Mouse (Mus musculus): ENCODE measurements around the gene Rundc3a.
"Not testable (repeated sequence)": the region's sequence is repeated elsewhere in the genome, so short reads cannot be mapped to it uniquely, and the experiment has no call there.

The Rundc3a gene

DNA sequence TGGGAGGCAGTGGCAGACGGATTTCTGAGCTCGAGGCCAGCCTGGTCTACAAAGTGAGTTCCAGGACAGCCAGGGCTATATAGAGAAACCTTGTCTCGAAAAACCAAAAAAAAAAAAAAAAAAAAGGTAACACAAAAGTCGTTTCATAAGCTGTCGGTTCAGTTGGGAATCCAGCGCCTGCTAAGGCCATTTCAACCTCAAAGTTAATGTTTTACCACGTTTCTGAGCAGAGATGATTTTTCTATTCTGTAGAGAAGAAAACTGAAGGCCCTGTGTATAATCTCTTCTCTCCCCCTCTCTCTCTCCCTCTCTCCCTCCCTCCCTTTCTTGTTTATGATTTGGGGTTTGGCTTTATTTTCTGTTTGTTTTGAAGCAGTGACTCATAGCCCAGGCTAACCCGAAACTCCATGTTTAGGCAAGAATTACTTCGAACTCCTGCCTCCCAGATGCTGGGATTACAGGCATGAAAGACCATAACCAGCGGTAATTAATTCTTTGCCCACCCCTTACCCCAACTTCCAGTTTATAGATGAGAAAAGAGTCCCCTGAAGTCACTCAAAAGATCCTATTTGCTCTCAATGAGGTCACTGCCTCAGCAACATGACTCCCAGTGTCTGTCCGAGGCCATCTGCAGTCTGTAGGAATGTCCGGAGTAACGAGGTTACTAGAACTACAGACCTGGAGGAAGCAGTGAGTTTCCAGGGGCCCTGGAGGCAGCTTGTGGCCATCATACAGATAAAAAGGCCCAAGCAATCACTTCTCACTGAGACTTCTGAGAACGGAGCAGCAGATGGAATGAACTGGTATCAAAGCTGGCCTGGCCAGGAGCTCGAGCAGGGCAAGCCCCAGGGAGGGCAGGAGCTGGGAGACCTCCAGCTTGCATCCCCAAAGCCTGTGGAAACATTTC, 15.9 kb downstream of the Rundc3a start:
- DNase-seq (ENCODE audit: low read depth, low spot score): no peak

DNA sequence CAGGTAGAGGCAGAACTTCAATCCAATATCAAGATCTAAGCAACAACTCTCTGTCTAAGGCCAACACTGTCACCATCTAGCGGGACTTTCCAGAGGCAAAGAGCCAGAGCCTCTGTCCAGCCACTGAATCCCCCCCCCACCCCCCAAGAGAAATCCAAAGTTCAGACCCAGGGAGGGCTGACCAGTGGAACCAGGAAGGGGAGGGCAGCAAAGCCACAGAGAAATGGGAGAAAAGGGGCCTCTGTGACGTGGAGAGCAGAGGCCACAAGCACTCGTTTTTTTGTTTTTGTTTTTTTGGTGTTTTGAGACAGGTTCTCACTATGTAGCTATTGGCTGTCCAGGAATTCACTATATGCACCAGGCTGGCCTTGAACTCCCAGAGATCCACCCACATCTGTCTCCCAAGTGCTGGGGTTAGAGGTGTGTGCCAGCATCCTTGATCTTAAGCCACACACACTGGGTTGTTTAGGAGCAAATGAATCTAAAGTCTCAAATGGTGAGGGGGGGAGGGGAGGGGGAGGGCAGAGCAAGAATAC, 16.7 kb downstream of the Rundc3a start:
- DNase-seq (ENCODE audit: low read depth, low spot score): no peak

DNA sequence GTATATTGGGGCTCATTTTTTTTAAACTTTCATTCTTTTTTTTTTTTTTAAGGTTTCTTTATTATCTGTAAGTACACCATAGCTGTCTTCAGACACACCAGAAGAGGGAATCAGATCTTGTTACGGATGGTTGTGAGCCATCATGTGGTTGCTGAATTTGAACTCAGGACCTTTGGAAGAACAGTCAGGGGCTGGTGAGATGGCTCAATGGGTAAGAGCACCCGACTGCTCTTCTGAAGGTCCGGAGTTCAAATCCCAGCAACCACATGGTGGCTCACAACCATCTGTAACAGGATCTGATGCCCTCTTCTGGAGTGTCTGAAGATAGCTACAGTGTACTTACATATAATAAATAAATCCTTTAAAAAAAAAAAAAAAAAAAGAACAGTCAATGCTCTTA, 17.1 kb downstream of the Rundc3a start:
- not testable (repeated sequence) for DNase-seq (ENCODE audit: low read depth, low spot score)

DNA sequence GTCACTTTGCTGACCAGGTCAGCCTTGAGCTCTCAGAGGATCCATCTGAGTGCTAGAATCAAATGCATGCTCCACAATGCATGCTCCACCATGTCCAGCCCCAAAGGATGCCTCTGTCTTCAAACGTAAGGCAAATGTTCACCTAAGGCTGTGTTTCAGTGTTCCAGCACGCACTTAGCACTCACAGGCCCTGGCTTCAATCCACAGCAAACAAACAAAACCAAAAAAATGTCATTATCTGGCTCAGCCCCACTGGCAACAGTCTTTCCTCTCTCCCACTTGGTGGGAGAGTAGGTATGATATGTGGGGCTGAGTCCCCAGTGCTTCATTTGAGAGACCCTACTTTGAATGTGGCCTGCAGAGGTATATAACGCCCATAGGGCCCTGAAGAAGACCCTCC, 17.9 kb downstream of the Rundc3a start:
- no peak for DNase-seq (ENCODE audit: low read depth, low spot score)

DNA sequence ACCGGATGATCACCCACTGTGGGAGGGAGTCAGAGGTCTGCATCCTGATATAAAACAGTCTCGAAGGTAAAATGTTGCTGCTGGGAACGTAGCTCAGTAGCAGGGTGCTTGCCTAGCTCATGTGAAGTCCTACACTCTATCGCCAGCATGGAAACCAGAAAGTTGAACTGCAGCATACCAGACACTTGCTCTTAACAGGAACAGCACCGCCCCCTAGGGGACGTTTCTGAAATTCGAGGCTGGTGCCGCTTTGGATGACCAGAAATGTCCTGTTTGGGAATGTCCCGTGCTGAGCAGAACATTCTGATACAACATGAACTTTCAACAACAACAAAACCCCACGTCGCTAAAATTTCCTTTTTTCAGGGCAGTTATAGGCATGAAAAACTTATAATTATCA, 18.5 kb downstream of the Rundc3a start:
- peak; percentile 83 for DNase-seq (ENCODE audit: low read depth, low spot score)

DNA sequence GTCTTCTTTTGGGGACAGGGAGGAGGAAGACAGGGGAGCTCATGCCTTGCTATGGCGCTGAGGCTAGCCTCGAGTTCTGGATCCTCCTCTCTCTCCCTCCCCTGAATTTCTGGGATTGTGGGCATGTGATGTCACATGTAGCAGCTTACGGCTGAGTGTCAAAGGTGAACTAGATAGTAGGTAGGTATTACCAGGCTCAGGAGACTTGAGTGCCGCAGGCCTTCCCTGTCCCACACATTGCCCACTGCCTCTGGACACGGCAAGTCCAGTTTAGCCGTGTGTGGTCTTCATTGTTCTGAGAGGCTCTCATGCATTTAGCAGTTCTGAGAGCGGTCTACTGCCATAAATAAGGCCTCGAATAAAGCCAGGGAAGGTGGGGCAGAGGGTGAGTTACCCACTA, 19.9 kb downstream of the Rundc3a start:
- DNase-seq (ENCODE audit: low read depth, low spot score): no peak

DNA sequence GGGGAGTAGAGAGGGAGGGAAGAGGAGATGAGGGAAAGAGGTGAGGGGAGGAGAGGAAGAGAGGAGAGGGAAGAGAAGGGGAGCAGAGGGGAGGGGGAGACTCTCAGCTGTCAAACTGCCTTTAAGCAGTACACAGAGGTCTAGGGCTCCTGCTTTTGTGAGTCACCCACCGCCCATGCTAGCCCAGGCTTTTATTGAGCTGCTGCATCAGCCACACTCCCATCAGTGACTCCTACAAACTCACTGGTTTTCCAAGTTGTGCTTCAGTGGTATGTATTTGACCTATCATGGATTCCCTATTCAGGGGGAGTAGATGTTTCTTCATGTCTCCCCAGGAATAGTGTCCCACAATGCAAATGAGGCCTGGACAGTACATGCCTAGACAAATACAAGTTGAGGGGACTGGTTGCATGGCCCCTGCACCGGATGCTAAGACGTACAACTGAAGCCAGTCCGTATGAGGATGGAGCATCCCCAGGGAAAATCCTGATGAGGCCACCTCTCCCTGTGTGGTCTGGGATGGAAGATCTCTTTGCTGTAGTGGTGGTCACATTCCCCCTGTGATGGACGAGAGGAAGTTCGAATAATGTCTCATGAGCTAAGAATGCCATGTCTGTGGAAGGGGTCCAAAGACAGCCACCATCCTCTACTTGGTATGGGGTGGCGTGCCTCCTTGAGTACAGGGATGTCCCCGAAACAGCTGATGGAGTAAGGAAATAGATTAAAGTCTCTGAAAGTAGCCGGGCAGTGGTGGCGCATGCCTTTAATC, 22.0 kb downstream of the Rundc3a start:
- no peak for DNase-seq (ENCODE audit: low read depth, low spot score)

DNA sequence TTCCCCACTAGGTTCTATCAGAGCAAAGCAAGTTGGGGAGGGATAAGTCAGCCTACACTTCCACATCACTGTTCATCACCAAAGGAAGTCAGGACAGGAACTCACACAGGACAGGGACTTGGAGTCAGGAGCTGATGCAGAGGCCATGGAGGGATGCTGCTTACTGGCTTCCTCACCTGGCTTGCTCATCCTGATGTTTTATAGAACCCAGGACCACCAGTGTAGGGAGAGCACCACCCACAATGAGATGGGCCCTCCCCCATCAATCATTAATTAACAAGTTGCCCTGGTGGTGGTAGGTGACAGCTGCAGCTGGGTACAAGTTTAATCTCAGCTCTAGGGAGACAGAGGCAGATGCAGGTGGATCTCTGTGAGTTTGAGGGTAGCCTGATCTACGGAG, 24.0 kb downstream of the Rundc3a start:
- no peak for DNase-seq (ENCODE audit: low read depth, low spot score)

DNA sequence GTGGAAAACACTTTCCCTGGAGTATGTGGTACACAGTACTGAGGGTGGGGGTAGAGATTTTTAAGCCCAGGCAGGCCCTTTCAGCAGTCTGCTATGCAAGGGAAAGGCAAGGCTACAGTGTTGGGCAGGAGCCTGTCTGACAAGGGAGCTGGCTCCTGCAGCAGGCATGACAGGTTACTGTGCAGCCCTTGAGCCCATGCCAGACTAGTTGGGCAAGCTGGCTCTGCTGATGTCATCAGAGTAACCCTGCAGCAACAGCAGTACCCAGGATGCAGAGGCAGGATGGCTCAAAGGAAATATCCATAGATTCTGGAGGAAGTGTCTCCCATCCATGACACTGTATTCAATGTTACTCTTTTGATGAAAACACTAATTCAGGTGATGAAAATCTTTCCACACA, 25.7 kb downstream of the Rundc3a start:
- DNase-seq (ENCODE audit: low read depth, low spot score): no peak

DNA sequence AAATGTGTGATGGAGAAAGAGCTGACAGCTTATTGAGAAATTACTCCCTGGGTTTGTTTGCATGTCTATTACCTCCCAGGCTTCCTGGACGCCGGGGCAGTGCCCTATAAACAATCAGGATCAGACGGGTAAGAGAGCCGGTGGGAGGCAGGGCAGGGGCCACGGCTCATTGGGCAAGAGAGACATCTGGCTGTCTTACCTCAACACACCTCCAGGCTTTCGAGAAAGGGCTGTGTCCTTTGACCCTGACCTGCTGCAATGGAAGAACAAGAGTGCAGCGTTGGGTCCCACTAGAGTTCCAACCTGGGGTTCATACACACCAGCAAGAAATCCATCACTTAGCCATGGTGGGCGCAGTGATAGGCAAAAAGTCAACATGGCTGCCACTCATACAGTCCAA, 28.4 kb downstream of the Rundc3a start:
- no peak for DNase-seq (ENCODE audit: low read depth, low spot score)

DNA sequence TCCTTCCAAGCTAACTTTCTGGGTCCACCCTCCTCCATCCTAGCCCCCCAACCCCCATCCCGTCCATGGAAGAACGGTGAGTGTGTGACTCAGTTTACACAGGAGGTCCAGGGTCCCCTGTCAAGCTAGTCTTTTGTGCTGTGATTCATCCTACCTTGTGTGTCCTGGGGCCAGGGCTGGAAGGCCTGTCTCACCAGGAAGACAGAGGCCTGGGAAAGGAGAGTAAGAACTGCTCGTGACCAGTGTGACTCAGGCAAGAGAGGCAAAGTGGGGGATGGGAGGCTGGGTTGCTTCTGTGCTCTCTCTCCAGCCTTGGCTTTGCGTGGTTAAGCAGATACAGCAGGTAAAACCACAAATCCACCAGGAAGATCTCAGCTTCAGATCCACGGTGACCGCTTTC, 31.5 kb downstream of the Rundc3a start:
- no peak for DNase-seq (ENCODE audit: low read depth, low spot score)

DNA sequence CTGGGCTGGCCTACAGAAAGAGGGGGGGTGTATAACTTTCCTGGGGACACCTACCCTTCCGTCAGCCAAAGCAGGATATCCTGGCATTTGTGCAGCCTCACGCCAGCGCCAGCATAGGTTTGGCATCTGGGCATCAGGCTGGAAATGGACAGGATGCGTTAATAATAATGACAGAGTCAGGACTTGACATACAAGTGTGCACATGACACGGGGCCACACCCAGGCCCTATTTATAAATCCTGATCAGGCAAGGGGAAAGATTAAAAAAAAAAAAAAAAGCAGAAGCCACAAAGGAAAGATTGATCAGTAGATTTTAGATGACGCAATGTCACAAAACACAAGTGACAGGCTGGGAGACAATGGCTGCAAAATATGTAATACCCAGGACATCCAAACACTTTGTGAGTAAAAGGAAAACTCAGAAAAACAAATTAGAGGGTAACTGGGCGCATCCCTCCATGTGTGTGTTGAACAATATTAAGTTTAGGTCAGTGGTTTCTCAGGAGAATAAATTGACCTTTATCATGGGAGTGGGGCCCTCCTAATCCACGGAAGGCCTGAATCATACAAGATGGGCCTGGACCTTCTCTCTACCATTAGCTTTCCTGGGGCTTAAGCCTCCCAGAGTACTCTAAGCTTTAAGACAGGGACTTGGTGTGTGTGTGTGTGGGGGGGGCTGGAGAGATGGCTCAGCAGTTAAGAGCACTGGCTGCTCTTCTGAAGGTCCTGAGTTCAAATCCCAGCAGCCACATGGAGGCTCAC, 32.5 kb downstream of the Rundc3a start:
- no peak for DNase-seq (ENCODE audit: low read depth, low spot score)

DNA sequence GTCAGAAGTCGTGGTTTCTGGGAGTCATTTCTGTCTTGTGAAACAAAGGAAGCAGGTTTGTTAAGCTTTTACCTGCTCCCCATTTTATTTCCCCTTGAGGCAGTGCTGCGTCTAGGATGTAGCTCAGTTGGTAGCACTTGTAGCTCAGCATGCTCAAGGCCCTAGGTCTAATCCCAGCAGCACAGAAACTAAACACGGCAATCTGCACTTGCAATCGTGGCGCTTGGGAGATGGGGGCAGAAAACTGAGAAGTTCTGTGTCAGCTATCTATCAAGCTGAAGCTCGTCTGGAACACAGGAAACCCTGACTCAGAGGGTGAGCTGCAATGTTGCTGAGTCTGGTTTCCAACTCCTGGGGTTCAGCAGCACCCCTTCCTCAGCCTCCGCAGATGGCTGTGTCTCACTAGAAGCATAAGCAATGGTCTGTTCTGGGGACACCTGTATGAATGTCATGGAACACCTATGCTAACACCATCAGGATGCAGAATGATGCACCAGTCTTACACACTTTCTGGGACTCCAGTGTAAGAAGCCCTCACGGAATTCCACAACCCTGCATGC, 35.9 kb downstream of the Rundc3a start:
- DNase-seq (ENCODE audit: low read depth, low spot score): no peak

DNA sequence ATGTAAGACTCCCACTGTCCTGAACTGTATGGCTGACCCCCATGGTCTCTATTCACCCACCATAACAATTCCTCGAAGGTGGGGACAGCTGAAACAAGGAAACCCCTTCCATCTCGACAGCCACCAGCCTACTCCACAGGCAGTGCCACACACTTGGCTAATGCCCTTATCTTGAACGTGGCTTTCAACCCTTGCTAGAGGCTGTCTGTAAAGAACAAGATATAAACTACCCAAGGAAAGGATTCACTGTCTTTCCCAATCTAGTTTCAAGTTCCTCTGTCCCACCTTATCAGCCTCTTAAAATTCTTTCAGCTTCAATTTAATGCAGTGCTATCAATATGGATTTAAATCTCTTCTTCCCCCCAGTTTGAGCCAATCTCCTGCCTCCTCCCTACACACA, 36.3 kb downstream of the Rundc3a start:
- DNase-seq (ENCODE audit: low read depth, low spot score): no peak

DNA sequence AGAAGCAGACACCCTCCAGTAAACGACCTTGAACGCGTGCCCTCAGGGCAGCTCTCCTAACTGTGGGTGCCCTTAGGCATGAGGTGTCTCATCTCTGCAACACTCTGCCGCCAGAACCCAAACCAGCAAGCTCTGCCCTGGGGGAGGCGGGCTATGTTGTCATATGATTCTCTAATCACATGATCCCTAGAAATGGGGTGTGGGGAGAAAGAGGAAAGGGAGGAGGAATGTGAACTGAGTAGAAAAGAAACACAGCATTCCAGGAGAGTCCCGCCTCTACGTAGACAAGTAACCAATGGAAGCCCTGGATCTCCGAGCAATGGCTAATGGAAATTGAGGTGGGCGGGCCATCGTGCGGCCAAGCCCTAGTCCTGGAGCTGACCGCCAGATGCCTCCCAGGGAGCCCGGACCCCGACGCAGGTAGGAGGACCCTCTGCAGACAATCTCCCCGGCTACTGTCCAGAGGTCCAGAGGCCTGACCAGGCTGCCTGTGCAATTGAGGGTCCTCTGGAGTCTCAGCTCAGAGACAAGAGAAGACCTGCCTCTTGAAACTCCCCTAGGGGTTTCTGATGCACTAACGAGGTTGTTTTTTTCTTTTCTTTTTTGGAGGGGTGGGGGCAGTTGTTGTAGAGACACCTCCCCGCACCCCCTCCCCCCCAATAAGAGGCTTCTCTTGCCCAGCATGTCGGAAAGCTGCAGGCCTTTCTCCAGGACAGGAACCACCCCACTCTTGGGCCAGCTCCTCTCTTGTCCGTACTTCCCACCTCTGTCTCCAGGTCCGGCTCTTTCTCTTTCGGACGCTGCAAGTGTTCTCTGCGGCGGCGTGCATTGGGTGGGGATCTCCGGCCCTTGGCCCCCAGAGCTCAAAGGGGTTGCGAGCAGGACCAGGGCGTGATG, 37.2 kb downstream of the Rundc3a start, which contains the start of gene Grn:
Gene Grn, plus strand, starts transcription at position 195 of the 897 bp plus-strand sequence.
- peak; percentile 77 for DNase-seq (ENCODE audit: low read depth, low spot score)

DNA sequence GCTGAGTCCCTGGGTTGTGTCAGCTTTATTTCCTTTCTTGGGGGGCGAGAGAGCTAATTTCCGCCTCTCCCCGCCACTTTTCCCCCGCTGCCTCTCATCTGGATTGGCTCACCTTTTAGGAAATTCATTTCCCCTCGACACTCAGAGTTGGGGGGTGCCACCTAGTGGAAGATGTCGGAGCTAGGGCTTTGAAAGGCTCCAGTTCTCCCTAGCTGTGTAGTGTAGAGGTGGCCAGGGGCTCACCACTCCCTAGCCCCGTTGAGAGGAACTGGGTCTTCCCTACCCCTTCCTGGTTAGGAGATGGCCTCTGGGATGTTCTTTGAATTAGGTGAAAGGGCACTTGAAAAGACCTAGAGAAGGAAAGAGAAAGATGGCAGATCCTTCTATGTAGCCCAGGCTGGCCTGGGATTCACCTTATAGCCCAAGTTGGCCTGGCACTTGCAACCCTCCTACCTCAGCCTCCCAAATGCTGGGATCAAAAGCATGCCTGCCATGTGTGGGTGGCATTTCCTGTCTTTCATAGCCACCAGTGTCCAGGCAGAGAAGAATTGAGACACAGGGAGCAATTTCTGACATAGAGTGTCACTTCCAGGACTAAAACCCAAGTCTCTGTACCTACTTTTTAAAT, 37.9 kb downstream of the Rundc3a start:
- DNase-seq (ENCODE audit: low read depth, low spot score): peak; percentile 64

DNA sequence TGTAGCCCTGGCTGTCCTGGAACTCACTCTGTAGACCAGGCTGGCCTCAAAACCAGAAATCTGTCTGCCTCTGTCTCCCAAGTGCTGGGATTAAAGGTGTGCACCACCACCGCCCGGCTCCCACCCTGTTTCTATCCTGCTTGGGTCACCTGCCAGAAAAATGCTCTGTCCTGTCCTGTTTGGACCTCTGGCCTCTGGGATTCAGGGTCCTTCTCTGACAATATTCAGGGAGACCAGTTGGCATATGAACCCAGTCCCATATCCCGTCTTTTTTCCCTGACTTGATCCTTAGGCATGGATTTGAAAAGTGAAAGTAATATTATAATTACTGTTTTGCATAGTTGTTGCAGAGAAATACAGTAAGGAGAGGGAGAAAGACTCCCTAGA, 38.5 kb downstream of the Rundc3a start:
- DNase-seq (ENCODE audit: low read depth, low spot score): no peak

DNA sequence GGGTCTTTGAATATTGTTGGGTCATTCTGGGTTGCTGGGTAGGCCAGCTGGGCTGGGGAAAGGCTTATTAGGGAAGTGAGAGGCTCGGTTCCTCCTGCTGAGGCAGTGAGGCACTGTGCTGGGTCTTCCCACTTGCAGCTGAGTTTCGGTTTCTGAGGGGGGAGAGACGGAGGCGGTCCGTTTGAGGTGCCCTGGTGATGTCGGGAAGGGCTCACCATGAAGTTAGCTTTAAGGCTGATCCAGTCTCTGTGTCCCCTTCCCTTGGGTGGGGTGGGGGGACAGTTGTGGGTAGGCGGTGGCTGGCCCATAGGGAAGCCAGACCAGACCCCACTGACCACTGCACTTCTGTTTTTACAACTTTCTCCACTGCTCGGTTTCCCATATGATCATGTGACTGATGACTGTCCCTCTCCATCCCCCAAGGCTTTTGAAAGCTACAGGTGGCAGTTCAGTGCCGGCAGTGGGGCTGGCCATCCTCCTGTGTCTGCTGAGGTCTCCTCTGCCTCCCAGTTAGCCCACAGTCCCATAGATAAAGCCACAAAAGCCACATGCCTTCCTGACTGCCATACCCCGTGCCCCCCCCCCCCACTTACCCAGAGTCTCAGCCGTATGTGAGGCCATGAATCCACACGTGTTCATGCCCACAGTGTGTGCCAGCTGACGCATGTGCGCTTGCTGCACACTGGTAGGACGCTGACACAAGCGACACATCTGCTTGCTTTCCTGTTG, 39.1 kb downstream of the Rundc3a start:
- DNase-seq (ENCODE audit: low read depth, low spot score): no peak

DNA sequence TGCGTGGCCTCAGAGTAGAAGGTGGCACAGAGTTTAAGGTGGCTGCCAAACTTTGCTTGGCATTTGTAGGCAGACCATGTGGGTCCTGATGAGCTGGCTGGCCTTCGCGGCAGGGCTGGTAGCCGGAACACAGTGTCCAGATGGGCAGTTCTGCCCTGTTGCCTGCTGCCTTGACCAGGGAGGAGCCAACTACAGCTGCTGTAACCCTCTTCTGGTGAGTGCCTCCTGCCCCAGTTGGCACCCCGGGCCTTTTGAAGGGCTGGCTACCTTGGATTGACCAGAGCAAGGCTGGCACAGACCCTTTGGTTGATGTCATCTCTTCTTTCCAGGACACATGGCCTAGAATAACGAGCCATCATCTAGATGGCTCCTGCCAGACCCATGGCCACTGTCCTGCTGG, 39.7 kb downstream of the Rundc3a start:
- DNase-seq (ENCODE audit: low read depth, low spot score): no peak
